Mouse (Mus musculus) forebrain, postnatal 0 days (tissue): ENCODE results near the gene Tac2. TPM values are rescaled to one million over a fixed set of nuclear protein-coding genes. Genes with fewer than 3 reads are reported as not detected.

Source experiments
- ATAC-seq: fragments of 200-750 bp; cut with Nextera tagmentation; 2 replicates; pipeline ENCODE4 v1.8.0; 2017; ENCODE audit warnings: mild to moderate bottlenecking, moderate library complexity
- DNase-seq: peaks from one replicate; pipeline ENCODE4 v3.0.0-alpha.2; 2015
- H3K27ac ChIP-seq: fragments of 300-500 bp; sonication (generic); 2 replicates; pipeline ENCODE4 v1.5.1; 2014; ENCODE audit warnings: low read depth, mild to moderate bottlenecking, antibody characterized with exemption, low read length, moderate library complexity, mixed read lengths
- H3K27me3 ChIP-seq: fragments of 300-500 bp; sonication (generic); 2 replicates; pipeline ENCODE4 v1.6.1; 2014; ENCODE audit warnings: mild to moderate bottlenecking, low read length, mixed read lengths; ENCODE audit not compliant: insufficient read depth
- H3K36me3 ChIP-seq: fragments of 300-500 bp; sonication (generic); 2 replicates; pipeline ENCODE4 v1.6.1; 2014; ENCODE audit warnings: mild to moderate bottlenecking, moderate library complexity; ENCODE audit not compliant: insufficient read depth
- H3K4me1 ChIP-seq: fragments of 300-500 bp; sonication (generic); 2 replicates; pipeline ENCODE4 v1.6.1; 2014; ENCODE audit warnings: antibody characterized with exemption; ENCODE audit not compliant: insufficient read depth
- H3K4me2 ChIP-seq: fragments of 300-500 bp; sonication (generic); 2 replicates; pipeline ENCODE4 v1.6.1; 2014; ENCODE audit warnings: low read depth, mild to moderate bottlenecking, moderate library complexity
- H3K4me3 ChIP-seq: fragments of 300-500 bp; sonication (generic); 2 replicates; pipeline ENCODE4 v1.5.1; 2014; ENCODE audit warnings: low read depth, low read length, mixed read lengths
- H3K9ac ChIP-seq: fragments of 300-500 bp; sonication (generic); 2 replicates; pipeline ENCODE4 v1.6.1; 2014; ENCODE audit warnings: mild to moderate bottlenecking
- H3K9me3 ChIP-seq: fragments of 300-500 bp; sonication (generic); 2 replicates; pipeline ENCODE4 v1.6.1; 2016; ENCODE audit warnings: low read length
- CTCF ChIP-seq: sonication (generic); IDR thresholded peaks from 2 replicates; pipeline ENCODE4 v1.5.1; 2016; ENCODE audit warnings: antibody characterized with exemption, control low read depth, low read depth
- WGBS: fragments of 180-500 bp; shearing (Covaris S2); extraction: QIAGEN DNeasy Blood & Tissue Kit; methylation state at CpG from one replicate; pipeline ENCODE4 v1.1.7; 2014; 5-methylcytosine and 5-hydroxymethylcytosine counted together
- polyA plus RNA-seq: library from polyadenylated mRNA; unstranded; fragments of >200 nt; fragmentation: Nextera tagmentation; extraction: Ambion mirVana; gene quantifications from 2 replicates; pipeline ENCODE4 v1.2.1, GENCODE M21; 2015
- total RNA-seq: library from RNA; depleted of rRNA; stranded (reverse); fragments of >200 nt; gene quantifications from 2 replicates; pipeline ENCODE4 v1.2.3, GENCODE M21; 2014; rRNA removed

Gene Tac2
- total RNA-seq (0.46 and 2.8 TPM in 2 replicates), polyA plus RNA-seq (6.0 and 9.1 TPM in 2 replicates)

- Histone ChIP-seq H3K9me3 (no peaks in the 10 kb centered on the region), H3K4me3 (no peak within 1 kb of the TSS), H3K36me3 (no peaks in the 10 kb centered on the region), H3K9ac (no peak within 1 kb of the TSS), H3K27me3 (0 out of 2 replicates have a peak, but pooled peaks cover 6% of the 10 kb centered on the region), H3K4me1 (no peaks in the 10 kb centered on the region), H3K27ac (no peak within 1 kb of the TSS), H3K4me2 (no peak within 1 kb of the TSS)
- ATAC-seq, result no peak
- 80% methylated on average over 3 of the region's 3 CpGs for WGBS
- TF ChIP-seq CTCF, result no peak
- no peak for DNase-seq
These were observed at the start of gene Tac2 for GRCm38 (mm10) chr10:127724178-127724577. Gene Tac2 (plus strand): TSS chr10:127724478.

DNA sequence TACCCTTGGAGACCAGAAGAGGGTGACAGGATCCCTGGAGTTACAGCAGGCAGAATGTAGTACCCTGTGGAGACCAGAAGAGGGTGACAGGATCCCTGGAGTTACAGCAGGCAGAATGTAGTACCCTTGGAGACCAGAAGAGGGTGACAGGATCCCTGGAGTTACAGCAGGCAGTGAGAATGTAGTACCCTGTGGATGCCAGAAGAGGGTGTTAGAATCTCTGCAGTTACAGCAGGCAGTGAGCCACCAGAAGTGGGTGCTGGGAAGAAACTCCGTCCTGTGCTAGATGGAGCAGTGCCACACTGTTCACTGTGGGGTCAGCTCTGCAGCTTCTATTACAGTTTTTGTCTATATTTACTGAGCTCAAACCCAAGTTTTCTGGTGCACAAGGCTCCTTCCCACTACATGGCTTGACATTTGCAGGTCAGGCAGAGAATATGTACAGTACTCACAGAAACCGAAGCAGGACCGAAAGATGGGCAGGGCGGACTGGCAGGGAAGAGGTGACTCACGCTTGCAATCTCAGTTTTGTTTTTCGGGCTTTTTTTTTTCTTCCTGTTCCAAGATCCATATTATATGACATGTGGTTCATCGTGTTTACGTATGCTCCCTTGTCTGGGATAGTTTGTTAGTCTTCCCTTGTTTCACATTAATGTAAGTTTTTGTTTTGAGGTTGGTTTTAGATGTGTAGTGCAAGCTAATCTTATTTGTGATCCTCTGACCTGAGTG lies 49.3 kb upstream of the Tac2 start:
- H3K27ac ChIP-seq, result peak overlapping the region; percentile 62; the same call in 1 of the 2 replicates
- 78% methylated on average over 8 of the region's 8 CpGs for WGBS
- peak; percentile 90 for DNase-seq
- ATAC-seq, result peak; percentile 58
- H3K4me3 ChIP-seq, result no peak overlapping the region
- H3K36me3 ChIP-seq, result no peaks in the 10 kb centered on the region
- peak; percentile 100 for TF ChIP-seq CTCF
- H3K27me3 ChIP-seq, result no peaks in the 10 kb centered on the region
- no peaks in the 10 kb centered on the region for H3K9me3 ChIP-seq
- no peak overlapping the region for H3K4me2 ChIP-seq
- no peak overlapping the region for H3K9ac ChIP-seq
- 0 out of 2 replicates have a peak, but pooled peaks cover 5% of the 10 kb centered on the region for H3K4me1 ChIP-seq

GRCm38 (mm10) chr10:127675859-127676398 lies 48.3 kb upstream of the Tac2 start:
- WGBS, result 52% methylated on average over 5 of the region's 5 CpGs
- H3K4me3 ChIP-seq, result peak overlapping the region; percentile 78
- DNase-seq, result no peak
- TF ChIP-seq CTCF, result no peak
- peak overlapping the region; percentile 48 for H3K4me2 ChIP-seq
- H3K9me3 ChIP-seq, result no peaks in the 10 kb centered on the region
- ATAC-seq, result no peak
- H3K36me3 ChIP-seq, result no peaks in the 10 kb centered on the region
- H3K9ac ChIP-seq, result no peak overlapping the region
- H3K27me3 ChIP-seq, result no peaks in the 10 kb centered on the region
- peak overlapping the region; percentile 74; the same call in 1 of the 2 replicates for H3K27ac ChIP-seq
- H3K4me1 ChIP-seq, result 0 out of 2 replicates have a peak, but pooled peaks cover 5% of the 10 kb centered on the region

DNA sequence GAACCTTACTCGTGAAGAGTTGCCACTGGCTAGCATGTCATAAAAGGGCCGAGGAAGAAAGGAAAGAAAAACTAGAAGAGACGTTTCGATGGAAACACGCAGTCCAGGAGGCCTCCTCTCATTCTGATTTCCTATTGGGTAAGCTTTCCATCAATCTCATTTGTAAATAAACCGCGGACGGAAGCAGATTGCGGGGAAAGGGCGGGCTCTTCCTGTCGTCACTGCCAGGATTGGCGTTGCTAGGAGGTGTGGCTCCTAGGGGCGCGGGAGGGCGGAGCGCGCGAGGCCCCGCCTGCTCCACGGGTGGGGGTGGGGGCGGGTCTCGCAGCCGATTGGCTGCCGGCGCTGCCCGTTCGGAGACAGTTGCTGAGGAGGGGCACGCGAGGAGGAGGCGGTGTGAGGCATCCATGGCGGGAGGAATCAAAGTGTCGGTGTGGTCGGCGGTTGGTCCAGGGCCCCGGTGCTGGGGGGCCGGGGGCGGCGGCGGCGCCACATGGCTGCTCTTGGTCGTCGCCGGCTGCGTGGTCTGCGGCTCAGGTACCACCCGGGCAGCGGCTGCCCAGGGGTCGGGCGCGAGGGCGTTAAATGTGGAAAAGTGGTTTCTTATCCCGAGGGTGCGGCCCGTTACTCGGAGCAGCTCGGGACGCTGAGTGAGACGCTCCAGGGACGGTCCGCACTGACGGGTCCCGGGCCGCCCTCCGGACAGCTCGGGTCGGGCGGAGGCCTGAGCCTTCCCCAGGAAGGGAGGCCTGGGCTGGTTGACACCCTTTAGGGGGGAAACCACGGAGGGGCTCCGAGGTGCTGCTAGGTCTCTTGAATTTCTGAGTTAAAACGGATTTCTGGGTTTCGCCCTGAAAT lies 47.4 kb upstream of the Tac2 start:
- H3K9me3 ChIP-seq, result no peaks in the 10 kb centered on the region
- no peaks in the 10 kb centered on the region for H3K27me3 ChIP-seq
- ATAC-seq, result peak; percentile 96
- H3K4me1 ChIP-seq, result 0 out of 2 replicates have a peak, but pooled peaks cover 5% of the 10 kb centered on the region
- peak; percentile 99 for DNase-seq
- TF ChIP-seq CTCF, result no peak
- H3K9ac ChIP-seq, result peak overlapping the region; percentile 58
- H3K27ac ChIP-seq, result peak overlapping the region; percentile 74
- WGBS, result under 1% methylated on average over 71 of the region's 71 CpGs
- peak overlapping the region; percentile 78 for H3K4me3 ChIP-seq
- H3K4me2 ChIP-seq, result peak overlapping the region; percentile 97
- H3K36me3 ChIP-seq, result no peaks in the 10 kb centered on the region

GRCm38 (mm10) chr10:127677591-127678336 lies 46.5 kb upstream of the Tac2 start:
- 12% methylated on average over 14 of the region's 14 CpGs for WGBS
- no peak for ATAC-seq

GRCm38 (mm10) chr10:127679208-127679607 lies 45.1 kb upstream of the Tac2 start:
- no peak for ATAC-seq

More at GRCm38 (mm10) chr10:127677591-127678336, 46.5 kb upstream of the Tac2 start:
- peak overlapping the region; percentile 97 for H3K4me2 ChIP-seq
- TF ChIP-seq CTCF, result peak; percentile 88
- 0 out of 2 replicates have a peak, but pooled peaks cover 5% of the 10 kb centered on the region for H3K4me1 ChIP-seq
- H3K4me3 ChIP-seq, result peak overlapping the region; percentile 78
- H3K27ac ChIP-seq, result no peak overlapping the region
- H3K27me3 ChIP-seq, result no peaks in the 10 kb centered on the region
- peak overlapping the region; percentile 58; the same call in 1 of the 2 replicates for H3K9ac ChIP-seq
- H3K9me3 ChIP-seq, result no peaks in the 10 kb centered on the region
- no peaks in the 10 kb centered on the region for H3K36me3 ChIP-seq
- DNase-seq, result peak; percentile 74

More at GRCm38 (mm10) chr10:127679208-127679607, 45.1 kb upstream of the Tac2 start:
- Histone ChIP-seq H3K36me3 (no peaks in the 10 kb centered on the region), H3K27ac (no peak overlapping the region), H3K27me3 (no peaks in the 10 kb centered on the region), H3K9ac (no peak overlapping the region), H3K4me2 (no peak overlapping the region), H3K9me3 (no peaks in the 10 kb centered on the region), H3K4me3 (no peak overlapping the region), H3K4me1 (0 out of 2 replicates have a peak, but pooled peaks cover 5% of the 10 kb centered on the region)
- no peak for TF ChIP-seq CTCF
- no peak for DNase-seq
- 72% methylated on average over 1 of the region's 1 CpGs for WGBS
